Mouse (Mus musculus) WW6 (cell line): ENCODE results near the gene Tut7.
"Not testable (repeated sequence)": the region's sequence is repeated elsewhere in the genome, so short reads cannot be mapped to it uniquely, and the experiment has no call there.

Source experiments
- DNase-seq: peaks from one replicate; pipeline ENCODE4 v3.0.0-alpha.2; 2013; ENCODE audit warnings: low read depth, low spot score

The Tut7 gene

DNA sequence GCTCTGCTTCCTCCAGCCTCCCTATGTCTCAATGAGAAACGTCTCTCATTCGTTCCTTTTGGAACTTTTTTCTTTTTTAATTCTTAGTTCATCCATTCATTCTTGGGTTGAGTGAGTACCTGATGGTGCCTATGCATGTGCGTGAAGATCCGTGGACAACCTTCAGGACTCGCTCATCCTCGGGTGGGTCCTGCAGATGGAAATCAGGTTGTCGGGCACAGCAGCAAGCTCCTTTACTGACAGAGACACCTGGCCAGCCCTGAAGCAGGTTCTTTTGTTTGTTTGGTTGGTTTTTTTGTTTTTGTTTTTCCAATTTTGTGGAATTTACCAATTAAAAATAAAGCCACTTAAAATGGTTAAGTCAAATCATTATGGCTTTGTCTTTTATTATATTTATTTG lies 9.9 kb upstream of the Tut7 start:
- no peak for DNase-seq

- no peak for DNase-seq
These were observed 9.5 kb upstream of the Tut7 start for GRCm38 (mm10) chr13:59832454-59832853.

- no peak for DNase-seq
These were observed 3.0 kb upstream of the Tut7 start for GRCm38 (mm10) chr13:59825966-59826365.

- DNase-seq: no peak
These were observed 2.1 kb downstream of the Tut7 start for GRCm38 (mm10) chr13:59820836-59821235.

DNA sequence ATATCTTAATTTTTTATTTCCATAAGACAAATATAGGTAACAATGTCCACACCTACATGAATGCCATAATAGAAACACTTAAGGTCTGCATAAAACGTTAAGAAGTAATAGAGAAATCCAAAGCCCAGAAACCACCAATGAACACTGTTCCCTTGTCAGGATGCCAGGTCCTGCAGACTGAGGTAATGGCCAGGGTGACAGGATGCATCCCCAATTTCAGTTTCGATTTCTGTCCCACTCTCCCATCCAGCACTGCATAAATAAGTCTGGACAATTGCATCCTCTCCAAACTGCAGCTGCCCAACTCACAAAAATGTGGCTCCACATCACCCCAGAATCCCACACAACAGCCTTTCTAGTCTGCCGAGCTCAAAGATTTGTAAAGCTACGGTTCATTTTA lies 2.8 kb downstream of the Tut7 start:
- DNase-seq: no peak

GRCm38 (mm10) chr13:59817352-59817751 lies 5.6 kb downstream of the Tut7 start:
- DNase-seq: no peak

DNA sequence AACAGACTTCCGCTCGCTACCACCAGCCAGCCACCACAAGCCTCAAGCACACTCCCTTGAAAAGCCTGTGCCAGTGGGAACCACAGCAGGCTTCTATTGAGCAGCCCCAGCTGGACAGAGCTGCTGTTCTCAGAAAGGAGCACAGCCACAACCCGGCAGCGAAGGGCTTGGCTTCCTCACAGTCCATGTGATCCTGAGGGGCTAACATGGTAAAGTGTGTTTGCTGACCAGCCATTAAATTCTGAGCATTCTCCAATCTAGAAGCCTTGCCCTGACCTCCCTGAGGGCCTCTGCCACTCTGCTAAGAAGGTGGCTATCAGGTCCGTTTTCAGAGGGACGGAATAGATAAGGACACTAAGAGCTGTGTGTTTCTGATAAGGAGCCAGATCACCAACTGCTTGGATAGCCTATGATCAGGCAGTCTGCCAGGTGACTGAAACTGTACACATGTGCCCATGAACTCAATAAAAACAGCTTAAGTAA lies 8.8 kb downstream of the Tut7 start:
- no peak for DNase-seq

DNA sequence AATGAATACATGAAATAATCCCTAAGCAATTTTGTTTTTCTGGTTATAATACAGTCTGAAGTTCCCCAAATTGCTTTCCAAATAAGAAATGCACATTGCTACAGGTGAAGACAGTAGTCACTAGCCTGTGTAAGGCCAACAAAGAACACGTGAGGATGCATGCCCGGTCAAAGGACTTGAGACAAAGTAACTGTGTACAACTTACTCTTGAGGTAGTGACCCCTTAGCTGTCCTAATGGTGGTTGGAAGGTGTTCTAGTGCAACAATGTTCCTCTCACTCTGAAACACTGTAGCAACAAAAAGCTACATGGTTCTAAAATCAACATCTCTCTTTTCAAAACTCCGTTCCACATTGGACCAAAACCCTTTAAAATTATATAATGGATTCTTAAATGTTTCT lies 11.4 kb downstream of the Tut7 start:
- no peak for DNase-seq

DNA sequence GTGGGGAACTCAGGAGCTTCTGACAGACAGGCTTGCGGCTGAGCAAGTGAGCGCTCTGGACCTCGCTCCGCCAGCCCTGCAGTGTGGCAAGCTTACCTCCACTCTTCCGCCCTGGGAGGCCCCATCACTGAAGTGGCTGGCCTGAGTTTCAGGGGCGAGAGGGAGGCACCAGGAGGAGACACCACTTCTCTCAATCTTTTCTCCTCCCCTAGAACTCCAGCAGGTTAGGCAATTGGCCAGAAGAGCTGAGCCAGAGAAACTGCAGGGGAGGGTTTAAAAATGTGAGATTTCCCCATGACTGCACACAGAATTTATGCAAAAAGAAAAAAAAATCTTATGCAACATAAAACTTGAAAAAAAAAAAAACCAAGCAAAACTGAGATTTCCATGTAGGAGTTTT lies 21.9 kb downstream of the Tut7 start:
- DNase-seq: no peak

GRCm38 (mm10) chr13:59800077-59800476 lies 22.9 kb downstream of the Tut7 start:
- DNase-seq: no peak

GRCm38 (mm10) chr13:59798306-59798705 lies 24.6 kb downstream of the Tut7 start:
- no peak for DNase-seq

DNA sequence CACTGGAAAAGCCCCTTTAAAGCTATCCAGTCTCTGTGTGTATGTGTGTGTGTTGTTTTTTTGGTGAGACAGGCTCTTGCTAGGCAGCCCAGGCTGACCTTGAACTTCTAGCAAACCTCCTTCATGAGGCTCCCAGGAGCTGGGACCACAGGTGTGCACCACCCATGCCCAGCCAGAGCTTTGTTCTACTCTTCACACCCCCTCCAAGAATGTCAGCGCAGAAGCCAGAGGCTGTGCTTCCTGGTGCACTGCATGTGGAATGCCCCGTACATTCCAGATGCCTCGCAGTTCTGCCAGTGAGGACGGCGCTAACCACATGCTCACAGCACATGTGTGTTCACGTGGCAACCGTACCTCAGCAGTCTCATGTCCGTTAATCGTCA lies 26.5 kb downstream of the Tut7 start:
- no peak for DNase-seq

DNA sequence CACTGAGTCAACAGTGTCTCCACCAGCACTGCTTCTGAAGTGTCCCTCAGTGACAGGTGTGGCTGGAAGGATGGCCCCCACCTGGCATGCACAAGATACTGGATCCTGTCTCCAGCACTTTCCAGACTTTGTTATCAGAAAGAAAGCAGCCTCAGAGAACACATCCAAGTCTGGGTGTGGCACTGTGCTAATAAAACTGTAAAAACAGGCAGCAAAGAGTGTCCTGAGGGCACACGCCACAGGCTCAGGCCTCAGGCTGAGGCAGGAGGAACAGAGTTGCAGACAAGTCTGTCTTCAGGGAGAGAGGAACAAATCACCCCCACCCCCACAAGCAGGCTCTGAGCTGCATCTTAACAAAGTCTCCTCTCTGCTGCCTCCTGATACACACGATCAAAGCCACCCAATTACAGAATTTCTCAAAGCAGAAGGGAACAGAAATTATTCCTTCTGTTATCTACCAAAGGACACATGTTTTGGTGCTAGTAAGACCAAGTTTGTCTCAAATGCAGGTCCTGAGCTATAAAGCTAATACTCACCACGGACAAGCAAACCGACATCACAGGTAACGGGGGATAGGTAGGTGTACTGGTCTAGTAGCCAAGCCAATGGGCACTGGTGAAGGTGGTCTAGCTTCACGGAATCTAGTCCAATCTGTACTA lies 27.0 kb downstream of the Tut7 start:
- DNase-seq: no peak

DNA sequence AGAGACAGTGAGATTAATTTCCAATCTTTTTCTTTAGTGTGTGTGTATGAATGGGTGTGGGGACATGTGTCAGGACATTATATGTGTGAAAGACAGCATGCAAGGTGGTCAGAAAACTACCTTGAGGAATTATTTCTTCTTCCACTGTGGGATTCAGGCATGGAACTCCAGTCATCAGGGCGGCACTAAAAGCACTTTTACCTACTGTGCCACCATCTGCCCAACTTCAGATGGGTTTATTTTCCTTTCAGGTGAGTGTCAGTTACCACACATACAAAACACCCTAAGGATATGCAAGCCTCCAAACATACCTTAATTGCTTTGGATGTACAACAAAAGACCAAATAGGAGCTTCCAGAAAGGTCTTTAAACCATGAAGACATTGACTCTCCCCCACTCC lies 28.2 kb downstream of the Tut7 start:
- DNase-seq: no peak

DNA sequence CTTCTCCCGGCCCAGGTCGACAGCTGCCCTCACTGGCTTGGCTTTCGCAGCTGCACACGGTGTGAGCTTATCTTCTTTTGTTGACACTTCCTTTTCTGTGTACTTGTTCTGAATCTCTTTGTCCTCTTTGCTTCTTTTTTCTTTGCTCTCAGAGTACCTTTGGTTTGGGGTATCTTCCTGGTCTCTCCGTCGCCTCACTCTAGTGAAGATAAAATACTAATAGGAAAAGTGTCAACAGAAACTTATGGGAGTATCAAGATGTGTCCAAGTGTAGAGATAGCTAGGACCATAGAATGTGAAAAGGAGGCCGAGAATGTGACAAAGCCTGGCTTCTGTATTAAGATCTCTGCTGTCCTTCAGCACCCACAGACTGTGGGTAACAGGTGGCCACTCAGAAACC lies 40.8 kb downstream of the Tut7 start, which contains the start of gene Gm49354:
Gm49354 (minus strand) TSS at position 101 of the 400 bp plus-strand sequence.
- no peak for DNase-seq

DNA sequence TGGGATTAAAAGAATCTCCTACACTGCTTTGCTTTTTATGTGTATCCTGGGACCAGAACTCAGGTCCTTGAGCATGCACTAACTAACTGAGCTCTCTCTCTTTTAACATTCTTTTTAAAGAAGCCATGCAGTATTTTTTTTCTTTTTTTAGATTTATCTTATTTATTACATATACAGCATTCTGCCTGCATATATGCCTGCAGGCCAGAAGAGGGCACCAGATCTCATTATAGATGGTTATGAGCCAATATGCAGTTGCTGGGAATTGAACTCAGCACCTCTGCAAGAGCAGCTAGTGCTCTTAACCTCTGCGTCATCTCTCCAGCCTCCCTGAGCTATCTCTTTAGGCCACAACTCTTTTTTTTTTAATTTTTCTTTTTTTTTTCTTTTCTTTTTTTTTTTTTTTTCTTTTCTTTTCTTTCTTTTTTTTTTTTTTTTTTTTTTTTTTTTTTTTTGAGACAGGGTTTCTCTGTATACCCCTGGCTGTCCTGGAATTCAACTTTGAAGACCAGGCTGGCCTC lies 43.1 kb downstream of the Tut7 start:
- not testable (repeated sequence) for DNase-seq

DNA sequence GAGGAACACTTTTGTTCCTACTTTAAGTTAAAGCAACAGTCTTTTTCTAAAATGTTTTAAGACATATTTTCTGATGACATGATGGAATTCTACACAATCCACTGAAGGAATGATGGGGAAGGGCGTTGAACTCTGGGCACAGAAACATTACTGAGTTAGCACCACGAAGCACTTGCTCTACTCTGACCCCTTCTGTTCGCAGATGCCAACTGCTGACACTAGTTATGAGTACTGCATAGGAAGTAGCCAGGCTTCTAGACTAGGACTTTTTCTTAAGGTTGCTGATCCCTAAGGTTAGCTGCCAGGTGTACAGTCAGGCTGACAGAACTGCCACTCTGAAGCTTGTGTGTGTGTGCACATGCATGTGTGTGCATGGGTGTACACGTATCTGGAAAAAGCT lies 43.7 kb downstream of the Tut7 start:
- DNase-seq: no peak

DNA sequence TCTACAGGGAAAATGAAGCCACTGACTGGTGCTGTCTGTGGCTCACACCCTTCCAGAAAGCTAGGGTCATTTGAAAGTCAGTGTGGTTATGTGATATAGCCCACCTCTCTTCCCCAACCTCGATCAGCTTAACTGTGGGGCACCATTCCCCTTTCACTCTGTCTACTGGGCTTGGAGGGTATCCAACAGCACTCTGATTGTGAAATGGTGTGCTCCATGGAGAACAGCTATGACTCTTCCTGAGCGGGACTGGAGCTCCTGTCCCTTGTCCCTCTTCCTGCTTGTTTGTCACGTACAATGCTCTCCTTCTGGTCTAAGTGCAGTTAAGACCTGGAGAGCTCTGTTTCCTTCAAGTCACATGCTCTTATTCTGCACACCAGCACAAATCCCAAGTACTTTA lies 47.8 kb downstream of the Tut7 start:
- no peak for DNase-seq

DNA sequence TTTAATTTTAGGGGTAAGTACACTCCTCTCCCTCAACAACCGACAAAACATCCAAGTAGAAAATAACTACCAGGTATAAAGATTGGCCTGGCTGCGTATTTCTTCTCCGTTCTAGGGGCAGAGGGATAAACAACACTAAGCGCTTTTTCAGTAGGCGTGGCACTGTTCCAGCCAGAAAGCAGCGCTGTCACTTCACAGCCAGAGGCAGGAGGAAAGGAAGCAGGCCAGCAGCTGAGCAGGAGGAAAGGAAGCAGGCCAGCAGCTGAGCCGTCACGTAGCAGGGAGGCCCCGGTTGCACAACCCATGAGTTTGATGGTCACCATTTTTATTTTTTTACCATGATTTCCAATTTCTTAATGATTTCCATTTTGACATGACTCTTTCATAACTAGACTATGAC lies 51.7 kb downstream of the Tut7 start:
- no peak for DNase-seq

DNA sequence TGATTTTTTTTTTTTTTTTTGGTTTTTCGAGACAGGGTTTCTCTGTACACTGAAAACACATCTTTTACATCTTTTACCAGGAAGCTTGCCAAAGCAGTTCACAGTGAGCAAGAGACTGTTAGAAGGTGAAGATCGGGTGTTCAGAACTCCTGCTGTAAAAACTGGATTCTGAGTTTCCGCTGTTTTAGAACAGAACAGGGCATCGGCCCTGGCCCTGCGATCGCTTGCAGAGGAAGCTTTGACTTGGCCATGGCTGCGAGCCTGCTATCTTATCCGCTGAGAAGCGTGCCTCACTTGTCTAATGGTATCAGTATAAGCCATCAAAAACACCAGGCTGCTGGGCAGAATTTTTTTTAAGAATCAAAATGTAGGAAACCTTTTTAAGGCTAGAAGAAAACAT lies 52.1 kb downstream of the Tut7 start:
- DNase-seq: no peak

DNA sequence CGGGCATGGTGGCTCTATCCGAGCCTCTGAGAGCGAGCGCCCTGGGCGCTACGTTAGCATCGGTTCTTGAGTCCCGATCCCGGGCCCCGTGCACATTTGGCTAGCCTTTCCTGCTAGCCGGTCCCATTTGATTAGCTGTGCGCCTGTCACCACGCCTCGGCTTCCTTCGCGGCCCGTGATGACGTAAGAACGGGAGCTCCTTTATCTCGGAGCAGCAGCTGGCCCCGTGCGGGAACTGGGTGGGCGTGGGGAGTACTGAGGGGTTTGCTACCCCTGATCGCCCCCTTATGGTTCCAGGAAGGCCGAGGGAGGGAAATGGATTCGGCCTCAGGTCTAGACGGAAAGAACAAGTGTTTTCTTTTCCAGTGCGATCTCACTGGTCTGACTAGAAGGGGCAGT lies 52.8 kb downstream of the Tut7 start:
- peak; percentile 91 for DNase-seq

DNA sequence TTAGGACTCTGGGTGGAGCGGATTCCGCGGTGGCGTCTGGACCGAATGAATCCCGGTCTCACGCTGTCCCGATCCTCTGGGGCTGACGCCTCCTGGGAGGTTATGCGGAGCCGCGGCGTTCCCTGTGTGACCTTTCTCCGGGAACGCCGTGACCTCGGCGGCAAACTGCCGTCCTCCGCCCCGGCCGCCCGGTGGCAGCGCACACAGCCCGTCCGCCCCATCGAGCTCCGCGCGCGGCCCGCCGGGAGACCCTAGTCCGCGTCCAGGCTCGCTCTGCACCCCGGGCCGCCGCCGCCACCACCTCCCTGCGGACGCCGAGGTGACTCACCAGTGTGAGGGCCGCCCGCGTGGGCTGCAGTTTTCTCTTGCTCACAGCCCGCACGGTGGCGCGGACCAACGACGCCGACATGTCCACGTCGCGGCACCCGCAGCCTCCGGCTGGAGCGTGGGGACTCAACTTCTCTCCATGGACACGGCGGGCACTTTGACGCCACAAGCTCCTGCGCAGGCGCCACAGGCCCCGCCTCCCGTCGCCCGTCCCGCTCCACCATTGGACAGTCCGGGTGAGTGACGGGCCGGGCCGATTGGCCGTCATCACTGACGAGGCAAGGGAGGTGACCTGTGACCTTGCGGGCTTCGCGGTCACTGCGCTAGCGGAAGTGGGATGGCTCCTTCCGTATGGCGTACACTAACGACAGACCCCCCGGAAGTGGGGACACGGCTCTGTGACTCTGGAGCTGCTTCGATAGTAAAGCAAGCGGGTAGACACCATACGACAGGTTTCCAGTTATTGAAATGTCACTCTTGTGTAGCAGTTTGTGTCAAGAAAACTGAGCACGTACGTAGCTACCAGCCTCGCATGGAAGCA lies 53.4 kb downstream of the Tut7 start, which contains the start of gene Isca1:
Isca1 (minus strand) TSS at position 515 of the 868 bp plus-strand sequence.
- peak; percentile 91 for DNase-seq

- DNase-seq: no peak
These were observed 54.4 kb downstream of the Tut7 start for GRCm38 (mm10) chr13:59768531-59768930.
